Mouse (Mus musculus) layer of hippocampus, postnatal 10 days (tissue): ENCODE results near the gene Klra5. TPM values are rescaled to one million over a fixed set of nuclear protein-coding genes. Genes with fewer than 3 reads are reported as not detected.
"Not testable (repeated sequence)": the region's sequence is repeated elsewhere in the genome, so short reads cannot be mapped to it uniquely, and the experiment has no call there.

Experiments used
- DNase-seq, 2 experiments: peaks; one replicate each; pipeline ENCODE4 v3.0.0; 2021; ENCODE audit warnings: low spot score in 2 of 2
- long read RNA-seq: library from polyadenylated mRNA; stranded (forward); transcript quantifications from one replicate; pipeline ENCODE4 v2.0.0, GENCODE M21; 2023
- total RNA-seq, 2 experiments: library from RNA; stranded (reverse); gene quantifications; 2 replicates each; pipeline ENCODE4 v1.2.3; 2021

Gene Klra5
- not detected for total RNA-seq
- long read RNA-seq: 0 reads

DNA sequence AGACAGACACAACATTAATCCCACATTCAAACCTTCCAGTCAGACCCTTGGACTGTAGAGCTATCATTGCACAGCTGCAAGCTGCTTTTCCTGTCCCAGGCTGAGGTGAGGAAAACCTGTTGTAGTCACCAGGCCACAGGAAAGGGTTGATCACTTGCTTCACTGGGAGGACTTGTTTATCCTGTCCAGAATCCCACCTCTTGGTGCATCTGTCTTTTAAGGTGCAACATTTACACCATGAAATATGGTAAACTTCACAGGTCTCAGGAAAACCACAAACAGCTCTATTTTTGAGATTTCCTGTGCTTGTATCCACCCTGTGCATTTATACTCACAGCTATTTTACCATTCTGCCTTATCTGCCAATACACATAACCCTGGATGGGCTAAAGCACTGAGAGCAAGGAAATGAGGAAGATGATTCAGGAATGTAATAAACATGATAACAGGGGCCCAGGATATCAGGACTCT lies at the start of gene Klra5:
Gene Klra5, minus strand, starts transcription at position 175 of the 471 bp plus-strand sequence.
- DNase-seq: not testable (repeated sequence)

GRCm38 (mm10) chr6:129916996-129917395 lies 454 bp downstream of the Klra5 start:
- DNase-seq: no peak

- DNase-seq: no peak
Measured at GRCm38 (mm10) chr6:129882525-129882924, 34.9 kb downstream of the Klra5 start.

- no peak for DNase-seq
Measured at GRCm38 (mm10) chr6:129876549-129876948, 40.9 kb downstream of the Klra5 start, which contains the start of gene Klra17. Gene Klra17 (minus strand): TSS chr6:129876672.

GRCm38 (mm10) chr6:129862349-129862748 lies 55.1 kb downstream of the Klra5 start, which contains the start of gene Gm17631:
Gene Gm17631 (plus strand): TSS chr6:129862649.
- not testable (repeated sequence) for DNase-seq

Other genes with a start within 250 kb of the Klra5 start
- not detected for gene Klrc1, start 238.7 kb downstream of the Klra5 start, total RNA-seq
- not detected for gene Klri1, start 200.5 kb downstream of the Klra5 start, total RNA-seq
- not detected for gene Klri2, start 177.2 kb downstream of the Klra5 start, total RNA-seq
- gene Gm156, start 133.4 kb downstream of the Klra5 start, total RNA-seq: not detected
- not detected for gene Gm17631, start 55.0 kb downstream of the Klra5 start, total RNA-seq
- not detected for gene Klra17, start 41.0 kb downstream of the Klra5 start, total RNA-seq
- not detected for gene Klra6, start 109.3 kb upstream of the Klra5 start, total RNA-seq
- not detected for gene Klra4, start 149.6 kb upstream of the Klra5 start, total RNA-seq
- gene Klra8, start 212.2 kb upstream of the Klra5 start, total RNA-seq: not detected